Mouse (Mus musculus): ENCODE results near the gene Eng. TPM values are rescaled to one million over a fixed set of nuclear protein-coding genes. Genes with fewer than 3 reads are reported as not detected.
A peak's percentile ranks its signal among the peaks of the same experiment; 100 is the strongest.

The Eng gene
- polyA plus RNA-seq, 1 experiment, result 1.6 TPM

DNA sequence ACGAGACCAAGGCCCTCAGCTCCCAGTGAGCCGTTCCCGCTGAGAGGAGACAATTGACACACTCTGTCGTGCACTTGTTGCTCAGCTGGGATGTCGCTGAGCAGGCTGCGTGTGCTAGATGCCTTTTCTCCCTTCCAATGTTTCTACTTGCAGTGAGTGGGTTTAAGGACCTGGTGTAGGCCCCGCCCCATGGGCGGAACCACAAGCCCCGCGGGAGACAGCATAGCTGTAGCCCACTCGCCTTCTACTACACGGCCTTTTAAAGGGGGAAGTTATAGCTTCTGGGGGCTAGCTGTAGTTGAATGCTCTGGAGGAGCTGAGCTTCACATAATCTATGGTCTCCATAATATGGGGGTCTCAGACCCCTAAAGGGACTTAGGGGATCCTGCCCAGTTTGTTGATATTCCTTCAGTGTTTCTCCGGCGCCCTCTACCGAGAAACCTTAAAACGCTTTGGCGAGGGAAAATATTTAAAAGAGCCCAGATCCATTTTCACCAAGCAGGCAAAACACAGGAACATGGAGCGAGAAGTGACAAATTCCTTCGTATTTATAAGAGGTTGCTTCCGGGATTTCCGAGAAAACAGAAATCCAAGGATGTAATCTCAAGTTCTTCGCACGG lies 35.7 kb upstream of the Eng start:
- Histone ChIP-seq H3K36me3 (ENCODE audit: control insufficient read depth, insufficient read depth) (peaks cover 21% of the 10 kb centered on the region), H3K79me2 (ENCODE audit: control insufficient read depth, insufficient read depth) (peaks cover 11% of the 10 kb centered on the region), H3K4me3 (no peak overlapping the region), H3K27me3 (ENCODE audit: control insufficient read depth, insufficient read depth, insufficient read length) (no peaks in the 10 kb centered on the region), H3ac (ENCODE audit: control insufficient read depth, insufficient read length) (no peak overlapping the region), H3K4me2 (ENCODE audit: low read depth) (peak overlapping the region; percentile 49)
- no peak for TF ChIP-seq E2F4 (IDR thresholded peaks at IDR 0.05; ENCODE audit: insufficient read depth)
- TF ChIP-seq MAX (IDR thresholded peaks at IDR 0.05; ENCODE audit: low read depth), result no peak
- TF ChIP-seq TCF12 (IDR thresholded peaks at IDR 0.05; ENCODE audit: insufficient read depth, poor library complexity, severe bottlenecking), result no peak
- TF ChIP-seq TCF3 (IDR thresholded peaks at IDR 0.05; ENCODE audit: insufficient read length, low read depth), result no peak
- TF ChIP-seq SRF (IDR thresholded peaks at IDR 0.05; ENCODE audit: control insufficient read depth, insufficient read length, low read depth), result no peak
- no peak for TF ChIP-seq MYOD1 (IDR thresholded peaks at IDR 0.05; ENCODE audit: control insufficient read depth in 1 of 3, insufficient read length in 2 of 3, low read depth in 2 of 3)
- no peak for TF ChIP-seq MYOG (IDR thresholded peaks at IDR 0.05; ENCODE audit: control insufficient read depth in 1 of 3, insufficient read depth in 1 of 3, insufficient read length in 2 of 3, low read depth in 2 of 3)
- no peak for TF ChIP-seq POLR2A (IDR thresholded peaks at IDR 0.05; ENCODE audit: insufficient read length, low read depth)
- TF ChIP-seq CEBPB (IDR thresholded peaks at IDR 0.05; ENCODE audit: insufficient read depth, poor library complexity, severe bottlenecking), result no peak
- no peak for TF ChIP-seq REST (IDR thresholded peaks at IDR 0.05; ENCODE audit: insufficient read depth, insufficient read length)

DNA sequence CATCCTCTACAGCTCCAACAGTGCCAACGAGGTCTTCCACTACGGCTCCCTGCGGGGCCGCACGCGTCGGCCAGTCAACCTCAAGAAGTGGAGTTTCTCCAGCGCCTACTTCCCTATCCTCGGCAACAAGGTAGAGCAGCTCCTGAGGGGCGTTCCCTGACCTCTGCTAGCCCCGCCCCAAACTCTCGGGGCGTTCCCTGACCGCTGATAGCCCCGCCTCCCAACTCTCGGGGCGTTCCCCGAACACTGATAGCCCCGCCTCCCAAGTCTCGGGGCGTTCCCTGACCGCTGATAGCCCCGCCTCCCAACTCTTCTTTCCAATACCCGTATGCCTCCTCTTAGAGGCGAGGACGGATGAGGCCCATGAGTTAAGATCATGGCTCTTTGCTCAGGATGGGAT lies 34.1 kb upstream of the Eng start:
- H3K4me2 ChIP-seq (ENCODE audit: low read depth), result no peak overlapping the region
- peaks cover 11% of the 10 kb centered on the region for H3K79me2 ChIP-seq (ENCODE audit: control insufficient read depth, insufficient read depth)
- no peaks in the 10 kb centered on the region for H3K27me3 ChIP-seq (ENCODE audit: control insufficient read depth, insufficient read depth, insufficient read length)
- H3K36me3 ChIP-seq (ENCODE audit: control insufficient read depth, insufficient read depth), result peaks cover 31% of the 10 kb centered on the region
- H3ac ChIP-seq (ENCODE audit: control insufficient read depth, insufficient read length), result no peak overlapping the region
- no peak overlapping the region for H3K4me3 ChIP-seq
- no peak for TF ChIP-seq E2F4 (IDR thresholded peaks at IDR 0.05; ENCODE audit: insufficient read depth)
- TF ChIP-seq SRF (IDR thresholded peaks at IDR 0.05; ENCODE audit: control insufficient read depth, insufficient read length, low read depth), result no peak
- no peak for TF ChIP-seq MAX (IDR thresholded peaks at IDR 0.05; ENCODE audit: low read depth)
- TF ChIP-seq REST (IDR thresholded peaks at IDR 0.05; ENCODE audit: insufficient read depth, insufficient read length), result no peak
- TF ChIP-seq CEBPB (IDR thresholded peaks at IDR 0.05; ENCODE audit: insufficient read depth, poor library complexity, severe bottlenecking), result no peak
- TF ChIP-seq POLR2A (IDR thresholded peaks at IDR 0.05; ENCODE audit: insufficient read length, low read depth), result no peak
- no peak for TF ChIP-seq TCF12 (IDR thresholded peaks at IDR 0.05; ENCODE audit: insufficient read depth, poor library complexity, severe bottlenecking)

DNA sequence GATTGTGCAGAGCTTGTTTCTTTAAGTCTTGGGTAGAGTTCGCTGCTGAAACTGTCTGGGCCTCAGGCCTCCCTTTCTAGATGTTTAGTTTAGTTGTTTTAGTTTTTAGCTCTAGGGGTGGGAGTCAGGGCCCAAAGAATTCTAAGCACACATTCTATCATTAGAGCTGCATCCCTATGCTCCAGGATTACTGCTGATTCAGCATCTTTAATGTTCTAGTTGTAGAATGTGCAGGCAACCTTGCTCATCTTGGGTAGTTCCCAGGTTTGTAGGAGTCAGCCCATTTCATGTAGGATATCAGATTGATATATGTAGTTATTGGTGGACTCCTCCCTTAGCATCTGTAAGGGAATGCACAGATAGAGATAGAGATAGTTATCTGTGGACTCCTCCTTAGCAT lies 29.3 kb upstream of the Eng start:
- Histone ChIP-seq H3K4me3 (no peak overlapping the region), H3K27me3 (ENCODE audit: control insufficient read depth, insufficient read depth, insufficient read length) (no peaks in the 10 kb centered on the region), H3K36me3 (ENCODE audit: control insufficient read depth, insufficient read depth) (peaks cover 34% of the 10 kb centered on the region), H3K4me2 (ENCODE audit: low read depth) (no peak overlapping the region), H3ac (ENCODE audit: control insufficient read depth, insufficient read length) (no peak overlapping the region), H3K79me2 (ENCODE audit: control insufficient read depth, insufficient read depth) (no peaks in the 10 kb centered on the region)
- TF ChIP-seq E2F4 (IDR thresholded peaks at IDR 0.05; ENCODE audit: insufficient read depth) (no peak), MAX (IDR thresholded peaks at IDR 0.05; ENCODE audit: low read depth) (no peak), MYOD1 (IDR thresholded peaks at IDR 0.05; ENCODE audit: control insufficient read depth in 1 of 3, insufficient read length in 2 of 3, low read depth in 2 of 3) (no peak), POLR2AphosphoS2 (IDR thresholded peaks at IDR 0.05; ENCODE audit: insufficient read length, low read depth) (no peak), TCF3 (IDR thresholded peaks at IDR 0.05; ENCODE audit: insufficient read length, low read depth) (no peak), SRF (IDR thresholded peaks at IDR 0.05; ENCODE audit: control insufficient read depth, insufficient read length, low read depth) (no peak), CEBPB (IDR thresholded peaks at IDR 0.05; ENCODE audit: insufficient read depth, poor library complexity, severe bottlenecking) (no peak), USF1 (IDR thresholded peaks at IDR 0.05; ENCODE audit: low read depth) (no peak), MYOG (IDR thresholded peaks at IDR 0.05; ENCODE audit: control insufficient read depth in 1 of 3, insufficient read depth in 1 of 3, insufficient read length in 2 of 3, low read depth in 2 of 3) (no peak), POLR2A (IDR thresholded peaks at IDR 0.05; ENCODE audit: insufficient read length, low read depth) (no peak), TCF12 (IDR thresholded peaks at IDR 0.05; ENCODE audit: insufficient read depth, poor library complexity, severe bottlenecking) (no peak), REST (IDR thresholded peaks at IDR 0.05; ENCODE audit: insufficient read depth, insufficient read length) (no peak)

DNA sequence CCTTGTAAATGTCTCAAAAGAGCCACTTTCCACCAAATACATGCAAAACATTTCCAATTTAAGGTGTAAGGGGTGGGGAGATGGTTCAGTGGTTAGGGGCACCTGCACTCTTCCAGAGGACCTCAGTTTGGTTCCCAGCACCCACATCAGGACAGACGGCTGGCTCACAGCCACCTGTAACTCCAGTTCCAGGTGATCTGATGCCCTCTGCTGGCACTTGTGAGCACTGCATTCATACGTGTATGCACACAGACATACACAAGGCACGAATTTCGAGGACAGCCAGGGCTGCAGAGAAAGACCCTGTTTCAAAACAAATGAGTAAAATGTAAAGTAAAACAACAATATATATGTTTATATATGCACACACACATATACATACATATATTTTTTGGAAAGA lies 28.8 kb upstream of the Eng start:
- no peak for TF ChIP-seq TCF3 (IDR thresholded peaks at IDR 0.05; ENCODE audit: insufficient read length, low read depth)
- no peak for TF ChIP-seq CEBPB (IDR thresholded peaks at IDR 0.05; ENCODE audit: insufficient read depth, poor library complexity, severe bottlenecking)
- no peak for TF ChIP-seq POLR2A (IDR thresholded peaks at IDR 0.05; ENCODE audit: insufficient read length, low read depth)
- TF ChIP-seq REST (IDR thresholded peaks at IDR 0.05; ENCODE audit: insufficient read depth, insufficient read length), result no peak
- TF ChIP-seq MAX (IDR thresholded peaks at IDR 0.05; ENCODE audit: low read depth), result no peak
- no peak for TF ChIP-seq POLR2AphosphoS2 (IDR thresholded peaks at IDR 0.05; ENCODE audit: insufficient read length, low read depth)
- no peak for TF ChIP-seq TCF12 (IDR thresholded peaks at IDR 0.05; ENCODE audit: insufficient read depth, poor library complexity, severe bottlenecking)
- TF ChIP-seq USF1 (IDR thresholded peaks at IDR 0.05; ENCODE audit: low read depth), result no peak
- no peak for TF ChIP-seq SRF (IDR thresholded peaks at IDR 0.05; ENCODE audit: control insufficient read depth, insufficient read length, low read depth)
- no peak for TF ChIP-seq MYOD1 (IDR thresholded peaks at IDR 0.05; ENCODE audit: control insufficient read depth in 1 of 3, insufficient read length in 2 of 3, low read depth in 2 of 3)
- no peak for TF ChIP-seq E2F4 (IDR thresholded peaks at IDR 0.05; ENCODE audit: insufficient read depth)
- TF ChIP-seq MYOG (IDR thresholded peaks at IDR 0.05; ENCODE audit: control insufficient read depth in 1 of 3, insufficient read depth in 1 of 3, insufficient read length in 2 of 3, low read depth in 2 of 3), result no peak
- Histone ChIP-seq H3ac (ENCODE audit: control insufficient read depth, insufficient read length) (no peak overlapping the region), H3K36me3 (ENCODE audit: control insufficient read depth, insufficient read depth) (peaks cover 34% of the 10 kb centered on the region), H3K4me3 (no peak overlapping the region), H3K27me3 (ENCODE audit: control insufficient read depth, insufficient read depth, insufficient read length) (no peaks in the 10 kb centered on the region), H3K4me2 (ENCODE audit: low read depth) (no peak overlapping the region), H3K79me2 (ENCODE audit: control insufficient read depth, insufficient read depth) (no peaks in the 10 kb centered on the region)
